Mouse (Mus musculus) hindbrain, embryonic 13.5 days (tissue): Measurements from ENCODE around the gene Copz1. TPM values are rescaled to one million over a fixed set of nuclear protein-coding genes. Genes with fewer than 3 reads are reported as not detected.
"Not testable (repeated sequence)": the region's sequence is repeated elsewhere in the genome, so short reads cannot be mapped to it uniquely, and the experiment has no call there.

ENCODE experiments used
- ATAC-seq: fragments of 200-750 bp; cut with Nextera tagmentation; 2 replicates; pipeline ENCODE4 v1.8.0; 2017; ENCODE audit warnings: moderate TSS enrichment; ENCODE audit not compliant: low FRiP score
- H3K27ac ChIP-seq: fragments of 300-500 bp; sonication (generic); 2 replicates; pipeline ENCODE4 v1.5.1; 2015; ENCODE audit warnings: inconsistent platforms, mild to moderate bottlenecking, moderate library complexity
- H3K27me3 ChIP-seq: fragments of 300-500 bp; sonication (generic); 2 replicates; pipeline ENCODE4 v1.6.1; 2015; ENCODE audit warnings: mild to moderate bottlenecking, inconsistent platforms
- H3K36me3 ChIP-seq: fragments of 300-500 bp; sonication (generic); 2 replicates; pipeline ENCODE4 v1.6.1; 2015; ENCODE audit warnings: mild to moderate bottlenecking, inconsistent platforms
- H3K4me1 ChIP-seq: fragments of 300-500 bp; sonication (generic); replicated peaks from 2 replicates; pipeline ENCODE4 v1.6.1; 2015; ENCODE audit warnings: inconsistent platforms
- H3K4me2 ChIP-seq: fragments of 300-500 bp; sonication (generic); 2 replicates; pipeline ENCODE4 v1.6.1; 2015; ENCODE audit warnings: inconsistent platforms, mild to moderate bottlenecking, moderate library complexity
- H3K4me3 ChIP-seq: fragments of 300-500 bp; sonication (generic); 2 replicates; pipeline ENCODE4 v1.5.1; 2015; ENCODE audit warnings: mild to moderate bottlenecking, inconsistent platforms
- H3K9ac ChIP-seq: fragments of 300-500 bp; sonication (generic); 2 replicates; pipeline ENCODE4 v1.6.1; 2015; ENCODE audit warnings: mild to moderate bottlenecking, inconsistent platforms
- H3K9me3 ChIP-seq: fragments of 300-500 bp; sonication (generic); 2 replicates; pipeline ENCODE4 v1.6.1; 2016; ENCODE audit warnings: inconsistent platforms
- WGBS: fragments of 180-500 bp; shearing (Covaris S2); methylation state at CpG from one replicate; pipeline ENCODE4 v1.1.7; 2015; 5-methylcytosine and 5-hydroxymethylcytosine counted together
- polyA plus RNA-seq: library from polyadenylated mRNA; unstranded; fragments of >200 nt; fragmentation: Nextera tagmentation; extraction: Ambion mirVana; gene quantifications from 2 replicates; pipeline ENCODE4 v1.2.1, GENCODE M21; 2015

The Copz1 gene
- polyA plus RNA-seq, 1 experiment from 2014 or later, result 222 TPM

DNA sequence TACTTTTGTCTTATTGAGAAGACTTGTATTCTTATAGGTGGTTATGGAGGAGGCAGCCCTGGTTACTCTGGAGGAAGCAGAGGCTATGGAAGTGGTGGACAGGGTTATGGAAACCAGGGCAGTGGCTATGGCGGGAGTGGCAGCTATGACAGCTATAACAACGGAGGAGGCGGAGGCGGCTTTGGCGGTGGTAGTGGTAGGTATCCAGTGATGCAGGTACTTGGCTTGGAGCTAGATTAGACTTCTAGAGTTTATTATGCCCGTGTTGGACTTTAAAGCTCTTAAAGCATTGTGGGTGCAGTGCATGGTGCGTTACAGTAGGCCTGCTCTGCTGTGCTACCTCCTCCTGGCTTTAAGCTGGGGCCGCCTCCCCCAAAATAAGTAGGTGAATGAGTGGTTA is 29.6 kb upstream of the Copz1 start:
- peaks cover 41% of the 10 kb centered on the region for H3K4me1 ChIP-seq
- H3K9ac ChIP-seq, result peak overlapping the region; percentile 84
- WGBS, result 74% methylated on average over 8 of the region's 8 CpGs

DNA sequence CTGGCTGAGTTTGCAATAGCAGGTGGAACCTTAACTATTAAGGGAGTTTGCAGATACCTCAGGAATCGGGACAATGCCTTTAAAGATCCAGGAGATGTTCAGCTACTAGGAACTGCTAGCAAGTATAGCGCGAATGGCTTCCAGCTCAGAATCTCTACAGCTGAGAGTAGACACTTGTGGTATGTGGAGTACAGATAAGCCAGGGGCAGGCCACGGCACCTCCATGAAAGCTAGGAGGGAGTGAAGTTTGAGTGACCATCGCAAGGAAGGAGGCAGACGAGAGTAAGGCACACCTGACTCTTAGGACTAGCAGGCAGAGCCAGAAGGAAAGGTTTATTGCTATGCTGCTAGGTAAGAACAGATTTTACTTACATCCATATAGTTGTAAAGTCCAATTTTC is 26.9 kb upstream of the Copz1 start:
- 83% methylated on average over 6 of the region's 6 CpGs for WGBS
- no peak for ATAC-seq
- H3K9ac ChIP-seq, result no peak overlapping the region
- H3K9me3 ChIP-seq, result no peaks in the 10 kb centered on the region
- H3K4me2 ChIP-seq, result no peak overlapping the region
- H3K36me3 ChIP-seq, result peaks cover 75% of the 10 kb centered on the region
- H3K4me3 ChIP-seq, result no peak overlapping the region
- peaks cover 36% of the 10 kb centered on the region for H3K4me1 ChIP-seq
- no peaks in the 10 kb centered on the region for H3K27me3 ChIP-seq
- no peak overlapping the region for H3K27ac ChIP-seq

More for the DNA sequence above, 29.6 kb upstream of the Copz1 start:
- Histone ChIP-seq H3K36me3 (peaks cover 59% of the 10 kb centered on the region), H3K27me3 (no peaks in the 10 kb centered on the region), H3K9me3 (no peaks in the 10 kb centered on the region), H3K4me2 (peak overlapping the region; percentile 92), H3K4me3 (peak overlapping the region; percentile 49), H3K27ac (no peak overlapping the region)
- ATAC-seq, result no peak

DNA sequence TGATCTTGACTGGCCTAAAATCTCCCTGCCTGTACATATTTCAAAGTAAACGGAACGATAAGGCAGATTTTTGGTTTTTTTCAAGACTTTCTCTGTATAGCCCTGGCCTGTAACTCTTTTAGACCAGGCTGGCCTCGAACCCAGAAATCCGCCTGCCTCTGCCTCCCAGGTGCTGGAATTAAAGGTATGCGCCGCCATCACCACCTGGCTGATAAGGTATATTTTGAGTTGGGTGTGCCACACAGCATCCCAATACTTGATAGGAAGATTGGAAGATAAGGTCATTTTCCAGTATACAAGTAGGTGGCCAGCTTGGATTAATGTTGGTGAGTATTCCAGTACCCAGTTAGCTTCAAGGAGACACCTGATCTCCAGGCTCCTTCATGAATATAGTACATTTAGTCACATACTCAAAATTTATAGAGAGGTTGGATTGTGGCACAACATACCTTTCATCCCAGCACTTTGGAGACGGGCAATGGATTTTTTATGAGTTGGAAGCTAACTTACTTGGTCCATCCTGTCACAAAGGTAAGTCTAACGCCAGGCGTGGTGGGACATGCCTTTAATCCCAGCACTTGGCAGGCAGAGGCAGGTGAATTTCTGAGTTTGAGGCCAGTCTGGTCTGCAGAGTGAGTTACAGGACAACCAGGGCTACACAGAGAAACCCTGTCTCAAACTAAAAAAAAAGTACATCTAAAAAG is 25.3 kb upstream of the Copz1 start:
- no peaks in the 10 kb centered on the region for H3K9me3 ChIP-seq
- no peak overlapping the region for H3K4me3 ChIP-seq
- peaks cover 26% of the 10 kb centered on the region for H3K4me1 ChIP-seq
- H3K27ac ChIP-seq, result no peak overlapping the region
- H3K36me3 ChIP-seq, result peaks cover 65% of the 10 kb centered on the region
- no peak overlapping the region for H3K9ac ChIP-seq
- no peaks in the 10 kb centered on the region for H3K27me3 ChIP-seq
- no peak for ATAC-seq
- WGBS, result 89% methylated on average over 9 of the region's 9 CpGs
- no peak overlapping the region for H3K4me2 ChIP-seq

DNA sequence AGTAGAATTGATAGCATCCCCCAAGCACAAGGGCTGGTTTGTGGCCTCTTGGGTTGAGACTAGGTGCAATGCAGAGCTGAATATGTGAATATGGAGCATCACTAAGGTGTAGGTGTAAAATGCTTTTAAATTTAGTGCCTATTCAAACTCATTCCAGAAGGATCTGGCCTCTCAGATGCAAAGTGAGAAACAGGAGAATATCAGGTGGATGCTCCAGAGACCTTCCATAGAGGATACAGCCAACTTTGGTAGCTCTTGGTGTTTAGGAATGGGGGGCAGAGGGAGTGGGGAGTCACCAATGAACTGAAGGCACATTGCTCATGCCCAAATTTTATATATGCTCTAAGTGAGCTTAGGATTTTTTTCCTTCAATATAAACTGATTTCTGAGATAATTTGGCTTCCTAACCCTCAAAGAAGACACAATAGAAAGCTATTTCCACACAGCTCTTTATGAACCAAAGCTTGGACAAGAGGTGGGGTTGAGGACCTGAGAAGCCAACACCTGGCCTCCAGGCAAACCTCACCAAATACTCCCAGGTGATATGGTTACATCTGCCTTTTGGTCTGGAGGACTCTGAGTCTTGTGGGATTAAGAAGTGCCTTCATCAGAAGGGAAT is 24.6 kb upstream of the Copz1 start:
- Histone ChIP-seq H3K9me3 (no peaks in the 10 kb centered on the region), H3K4me1 (peaks cover 19% of the 10 kb centered on the region), H3K36me3 (peaks cover 58% of the 10 kb centered on the region), H3K4me2 (no peak overlapping the region), H3K27ac (no peak overlapping the region), H3K4me3 (no peak overlapping the region), H3K9ac (no peak overlapping the region), H3K27me3 (no peaks in the 10 kb centered on the region)
- ATAC-seq, result no peak

DNA sequence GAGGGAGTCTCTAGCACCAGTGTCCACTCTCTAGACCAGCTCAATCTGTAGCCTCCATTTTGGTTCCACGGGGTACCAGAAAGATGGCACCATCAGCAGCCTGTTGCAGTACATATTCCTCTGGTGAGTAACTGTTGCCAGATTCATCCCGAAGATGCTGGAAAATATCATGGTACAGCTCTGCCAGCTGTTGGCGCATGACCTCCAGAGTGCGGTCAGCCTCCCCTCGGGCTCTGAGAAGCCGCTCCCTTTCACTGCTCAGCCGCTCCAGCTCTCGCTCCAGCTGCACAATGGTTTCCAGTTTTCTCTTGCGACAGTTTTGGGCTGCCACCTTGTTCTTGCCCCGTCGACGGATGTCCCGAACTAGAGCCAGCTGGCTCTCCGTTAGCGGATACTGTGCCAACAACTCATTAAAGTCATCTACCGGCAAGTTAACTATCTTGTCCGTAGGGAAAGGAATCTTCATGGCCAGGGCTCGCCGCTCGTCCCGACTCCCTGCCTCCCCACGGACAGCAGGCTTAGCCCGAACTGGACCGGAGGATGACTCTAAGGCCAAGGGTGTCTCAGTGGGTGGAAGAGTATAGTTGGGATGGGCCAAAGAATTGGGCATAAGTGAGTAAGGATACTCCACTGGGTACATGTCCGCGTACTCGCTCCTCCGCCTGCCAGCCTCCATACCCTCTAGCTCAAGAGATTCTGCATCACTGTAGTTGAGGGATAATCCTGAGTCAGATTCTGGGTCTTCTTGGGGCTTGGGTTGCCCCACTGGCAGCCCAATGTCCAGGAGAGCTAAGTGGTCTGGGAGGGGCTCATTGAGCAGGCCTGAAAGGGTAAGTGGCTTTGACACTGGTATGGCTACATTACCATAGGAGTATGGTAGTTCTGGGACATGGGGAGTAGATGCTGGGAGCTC is 23.9 kb upstream of the Copz1 start:
- H3K4me1 ChIP-seq, result peaks cover 12% of the 10 kb centered on the region
- ATAC-seq, result peak; percentile 40; the same call in 1 of the 2 replicates
- peaks cover 51% of the 10 kb centered on the region for H3K36me3 ChIP-seq
- H3K9ac ChIP-seq, result no peak overlapping the region
- 82% methylated on average over 28 of the region's 28 CpGs for WGBS
- H3K4me3 ChIP-seq, result no peak overlapping the region
- H3K9me3 ChIP-seq, result no peaks in the 10 kb centered on the region
- H3K27ac ChIP-seq, result 0 out of 2 replicates have a peak overlapping the region, but pooled peaks have one; percentile 12
- no peak overlapping the region for H3K4me2 ChIP-seq
- H3K27me3 ChIP-seq, result no peaks in the 10 kb centered on the region

DNA sequence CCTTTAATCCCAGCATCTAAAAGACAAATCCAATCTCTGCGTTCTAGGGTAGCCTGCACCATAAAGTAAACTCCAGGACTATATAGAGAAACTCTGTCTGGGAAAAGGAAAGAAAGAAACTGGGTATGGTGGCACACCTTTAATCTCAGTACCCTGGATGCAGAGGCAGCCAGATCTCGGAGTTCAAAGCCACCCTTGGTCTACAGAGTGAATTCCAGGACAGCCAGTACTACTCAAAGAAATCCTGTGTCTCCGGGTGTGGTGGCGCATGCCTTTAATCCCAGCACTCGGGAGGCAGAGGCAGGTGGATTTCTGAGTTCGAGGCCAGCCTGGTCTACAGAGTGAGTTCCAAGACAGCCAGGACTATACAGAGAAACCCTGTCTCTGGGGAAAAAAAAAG is 23.0 kb upstream of the Copz1 start:
- not testable (repeated sequence) for H3K9me3 ChIP-seq, H3K27ac ChIP-seq, ATAC-seq, H3K4me2 ChIP-seq, H3K4me1 ChIP-seq, H3K9ac ChIP-seq, H3K4me3 ChIP-seq, H3K27me3 ChIP-seq
- WGBS, result 92% methylated on average over 6 of the region's 6 CpGs
- H3K36me3 ChIP-seq, result peaks cover 46% of the 10 kb centered on the region

DNA sequence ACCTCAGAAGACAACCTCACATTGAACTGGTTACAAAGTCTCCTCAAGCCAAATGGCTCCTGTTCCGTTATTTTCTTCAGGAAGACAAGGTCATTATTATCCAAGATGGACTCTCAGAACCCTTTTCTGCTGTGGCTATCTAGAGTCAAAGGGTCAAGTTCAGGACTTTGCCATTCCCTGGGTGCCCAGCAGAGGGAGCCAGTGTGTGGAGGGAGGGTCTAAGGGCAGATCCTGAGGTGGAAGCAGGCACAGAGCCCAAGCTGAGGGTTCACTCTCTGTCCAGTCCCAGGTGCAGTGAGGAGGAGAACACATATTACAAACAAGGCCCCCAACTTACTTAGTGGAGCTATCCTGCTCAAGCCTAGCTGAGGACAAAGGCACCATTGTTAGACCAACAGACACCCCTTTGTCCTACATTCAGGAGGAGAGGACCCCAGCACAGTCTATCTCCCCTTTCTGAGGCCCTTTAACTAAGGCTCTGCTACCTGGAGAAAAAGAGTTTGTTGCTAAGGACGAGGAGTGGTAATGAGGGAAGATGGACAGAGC is 22.2 kb upstream of the Copz1 start:
- 0 out of 2 replicates have a peak overlapping the region, but pooled peaks have one; percentile 23 for H3K27ac ChIP-seq
- no peak overlapping the region for H3K4me3 ChIP-seq
- no peaks in the 10 kb centered on the region for H3K9me3 ChIP-seq
- no peak overlapping the region for H3K9ac ChIP-seq
- H3K36me3 ChIP-seq, result peaks cover 41% of the 10 kb centered on the region
- WGBS, result 34% methylated on average over 2 of the region's 2 CpGs
- no peak for ATAC-seq
- peaks cover 16% of the 10 kb centered on the region for H3K27me3 ChIP-seq
- no peak overlapping the region for H3K4me2 ChIP-seq
- H3K4me1 ChIP-seq, result peaks cover 13% of the 10 kb centered on the region

DNA sequence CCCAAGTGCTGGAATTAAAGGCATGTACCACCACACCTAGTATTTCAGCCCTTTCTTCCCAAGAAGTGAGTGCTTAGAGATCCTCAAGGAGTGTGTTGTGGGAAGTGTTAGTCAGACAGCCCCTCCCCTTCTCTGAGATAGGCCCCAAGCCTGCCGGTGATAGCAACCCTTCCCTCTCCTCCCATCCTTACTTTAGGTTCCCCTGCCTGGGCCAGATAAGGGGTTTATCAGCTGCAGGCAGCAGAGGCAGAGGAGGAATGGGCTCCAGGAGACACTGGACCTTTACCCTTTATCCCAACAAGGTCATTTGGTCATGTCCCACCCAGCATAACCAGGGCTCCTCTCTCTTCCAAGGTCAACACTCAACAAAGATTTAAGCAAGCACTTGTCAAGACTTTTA is 20.9 kb upstream of the Copz1 start:
- ATAC-seq, result no peak
- Histone ChIP-seq H3K27me3 (peaks cover 24% of the 10 kb centered on the region), H3K9ac (no peak overlapping the region), H3K9me3 (no peaks in the 10 kb centered on the region), H3K36me3 (peaks cover 29% of the 10 kb centered on the region), H3K27ac (no peak overlapping the region), H3K4me3 (no peak overlapping the region), H3K4me2 (no peak overlapping the region), H3K4me1 (peaks cover 15% of the 10 kb centered on the region)
- 93% methylated on average over 1 of the region's 1 CpGs for WGBS

DNA sequence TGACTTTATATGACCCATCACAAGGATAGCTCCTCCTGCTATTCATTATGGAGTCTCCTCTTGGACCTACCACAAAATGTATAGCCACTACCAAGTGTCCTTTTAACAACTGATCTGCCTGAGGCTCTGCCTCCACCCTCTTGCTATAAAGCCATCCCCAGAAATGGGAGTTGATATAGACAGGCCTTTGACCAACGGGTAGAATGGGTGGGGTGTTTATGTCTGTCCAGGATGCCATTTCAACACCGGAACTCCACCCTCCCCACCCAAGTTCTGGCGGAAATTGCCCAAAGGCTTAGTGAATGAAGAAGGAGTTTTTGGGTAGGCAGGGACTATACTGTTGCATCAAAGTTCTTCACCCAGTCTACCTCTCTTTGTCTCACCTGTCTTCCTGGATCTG is 19.9 kb upstream of the Copz1 start:
- H3K9me3 ChIP-seq, result no peaks in the 10 kb centered on the region
- no peak overlapping the region for H3K4me2 ChIP-seq
- peaks cover 15% of the 10 kb centered on the region for H3K4me1 ChIP-seq
- no peak for ATAC-seq
- no peak overlapping the region for H3K9ac ChIP-seq
- H3K36me3 ChIP-seq, result peaks cover 18% of the 10 kb centered on the region
- no peak overlapping the region for H3K4me3 ChIP-seq
- no peak overlapping the region for H3K27ac ChIP-seq
- H3K27me3 ChIP-seq, result peaks cover 29% of the 10 kb centered on the region
- WGBS, result 86% methylated on average over 3 of the region's 3 CpGs

DNA sequence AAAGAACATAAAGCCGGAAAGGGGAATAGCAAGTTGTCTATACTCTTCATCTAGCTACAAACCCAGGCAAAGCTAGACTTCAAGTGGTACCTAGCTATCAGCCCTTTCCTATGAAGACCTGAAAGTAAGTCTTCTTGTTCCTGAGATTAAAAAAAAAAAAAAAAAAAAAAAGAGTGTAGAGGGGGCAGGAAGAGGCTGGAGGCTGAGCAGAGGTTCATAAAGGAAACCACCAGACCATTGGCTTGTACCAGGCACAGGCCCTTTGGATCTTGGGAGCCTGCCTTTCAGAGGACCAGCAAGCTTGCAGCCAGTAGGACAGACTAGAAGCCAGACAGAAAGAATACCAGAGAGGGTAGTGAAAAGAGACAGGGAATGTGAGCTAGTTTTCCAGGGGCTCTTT is 19.2 kb upstream of the Copz1 start:
- 100% methylated on average over 1 of the region's 1 CpGs for WGBS
- Histone ChIP-seq H3K4me3 (no peak overlapping the region), H3K27me3 (peaks cover 36% of the 10 kb centered on the region), H3K9ac (no peak overlapping the region), H3K27ac (no peak overlapping the region), H3K36me3 (peaks cover 11% of the 10 kb centered on the region), H3K4me2 (no peak overlapping the region), H3K4me1 (peaks cover 17% of the 10 kb centered on the region), H3K9me3 (no peaks in the 10 kb centered on the region)
- no peak for ATAC-seq

DNA sequence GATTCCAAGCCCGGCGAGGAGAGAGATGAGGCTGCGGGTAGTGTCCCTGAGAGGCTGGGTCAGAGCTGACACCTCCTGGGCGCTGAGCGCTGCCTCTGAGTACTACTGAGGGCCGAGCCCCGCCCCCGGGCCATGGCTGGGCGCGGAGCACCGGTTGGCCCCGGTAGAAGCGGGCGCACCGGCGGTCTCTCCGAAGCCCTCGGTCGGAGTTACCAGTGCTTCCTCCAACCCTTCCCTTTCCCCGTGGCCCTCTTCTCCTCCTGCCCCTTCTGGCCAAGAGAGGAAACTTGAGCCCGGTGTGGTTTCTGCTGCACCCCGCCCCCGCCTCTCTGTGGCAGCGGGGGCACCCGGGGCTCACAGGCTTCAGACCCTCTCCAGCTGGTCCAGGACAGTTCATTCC is 17.3 kb upstream of the Copz1 start:
- peaks cover 38% of the 10 kb centered on the region for H3K27me3 ChIP-seq
- peaks cover 19% of the 10 kb centered on the region for H3K4me1 ChIP-seq
- peak overlapping the region; percentile 62 for H3K4me2 ChIP-seq
- no peaks in the 10 kb centered on the region for H3K9me3 ChIP-seq
- WGBS, result 2% methylated on average over 25 of the region's 25 CpGs
- H3K4me3 ChIP-seq, result peak overlapping the region; percentile 32
- peak; percentile 70 for ATAC-seq
- H3K27ac ChIP-seq, result no peak overlapping the region
- peak overlapping the region; percentile 68 for H3K9ac ChIP-seq
- H3K36me3 ChIP-seq, result no peaks in the 10 kb centered on the region
